32 mouse cellular contexts compared by ENCODE assay signal in the genomic region with DNA sequence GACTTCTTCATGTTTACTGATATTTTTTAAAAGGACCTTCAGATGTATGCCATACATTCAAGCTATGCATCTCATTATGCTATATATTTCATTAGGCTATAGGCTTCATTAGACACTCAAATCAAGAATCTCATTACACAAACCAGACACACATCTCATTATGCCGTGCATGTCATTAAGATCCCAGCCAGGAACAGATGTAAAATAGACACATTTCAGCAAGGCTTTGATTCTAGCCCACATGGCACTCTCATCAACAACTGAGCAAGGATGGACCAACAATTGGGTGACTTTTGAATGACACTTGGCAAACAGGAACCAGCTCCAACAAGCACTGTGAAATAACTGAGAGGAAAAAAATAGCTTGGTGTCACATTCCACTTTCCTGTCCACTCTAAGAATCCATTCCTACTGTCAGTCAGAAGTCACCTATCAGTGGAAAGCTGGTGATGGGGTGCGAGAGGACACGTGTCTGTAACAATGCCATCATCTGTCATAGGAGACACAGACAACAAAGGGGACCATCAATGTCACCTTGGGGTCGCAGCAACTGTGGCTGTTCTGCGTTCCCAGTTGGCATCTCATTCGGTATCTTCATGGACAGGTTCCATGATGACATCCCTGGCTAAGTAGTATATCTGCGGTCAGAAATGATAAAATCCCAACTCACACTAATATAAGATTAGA.
DNase-seq lines count a peak whose midpoint lies in the region; ATAC-seq and TF ChIP-seq lines count a peak whose summit lies in the region.
"Had no signal": no experiment of that assay in that cellular context is flagged by ENCODE, and none has a peak within 500 bp of the region (broad histone marks: within the 10 kb centered on the region; RNA-seq: fewer than 3 reads in every experiment).

No protein-coding gene starts in this region.

- H3K4me2 ChIP-seq in forebrain, postnatal 0 days (ENCODE audit: low read depth) = no peak overlapping the region
- H3K4me2 ChIP-seq in heart, embryonic 15.5 days = no peak overlapping the region
- no peak overlapping the region for H3K4me2 ChIP-seq in intestine, postnatal 0 days (replicated peaks; ENCODE audit: low read depth)
- H3K4me2 ChIP-seq: embryonic facial prominence, embryonic 15.5 days; heart, embryonic 13.5 days; hindbrain, embryonic 12.5 days; intestine, embryonic 15.5 days; limb, embryonic 15.5 days; liver, embryonic 13.5 days; midbrain, embryonic 15.5 days; neural tube, embryonic 15.5 days; stomach, embryonic 15.5 days had no signal

- H3K4me3 ChIP-seq in heart, embryonic 10.5 days = no peak overlapping the region
- H3K4me3 ChIP-seq in forebrain, postnatal 0 days (ENCODE audit: low read depth, low read length) = no peak overlapping the region
- H3K4me3 ChIP-seq in heart, embryonic 15.5 days = no peak overlapping the region
- no peak overlapping the region for H3K4me3 ChIP-seq in intestine, postnatal 0 days (ENCODE audit: low read depth, low read length)
- H3K4me3 ChIP-seq: embryonic facial prominence, embryonic 10.5 days; embryonic facial prominence, embryonic 15.5 days; heart, embryonic 13.5 days; hindbrain, embryonic 12.5 days; intestine, embryonic 15.5 days; layer of hippocampus, adult 2 months; limb, embryonic 15.5 days; liver, embryonic 13.5 days; midbrain, embryonic 15.5 days; neural tube, embryonic 15.5 days; stomach, embryonic 15.5 days had no signal

- no peaks in the 10 kb centered on the region; the same call in 1 of the 2 replicates for H3K4me1 ChIP-seq in heart, embryonic 10.5 days
- no peaks in the 10 kb centered on the region for H3K4me1 ChIP-seq in forebrain, postnatal 0 days (ENCODE audit: insufficient read depth)
- H3K4me1 ChIP-seq in heart, embryonic 15.5 days (replicated peaks) = peaks cover 15% of the 10 kb centered on the region
- no peaks in the 10 kb centered on the region for H3K4me1 ChIP-seq in intestine, postnatal 0 days (replicated peaks; ENCODE audit: control insufficient read depth, insufficient read depth, low read length)
- H3K4me1 ChIP-seq: embryonic facial prominence, embryonic 10.5 days; embryonic facial prominence, embryonic 15.5 days; hindbrain, embryonic 12.5 days; intestine, embryonic 15.5 days; limb, embryonic 15.5 days; liver, embryonic 13.5 days; midbrain, embryonic 15.5 days; neural tube, embryonic 15.5 days; stomach, embryonic 15.5 days had no signal

- no peaks in the 10 kb centered on the region for H3K36me3 ChIP-seq in heart, embryonic 10.5 days
- H3K36me3 ChIP-seq in forebrain, postnatal 0 days (ENCODE audit: insufficient read depth) = no peaks in the 10 kb centered on the region
- no peaks in the 10 kb centered on the region for H3K36me3 ChIP-seq in heart, embryonic 15.5 days
- no peaks in the 10 kb centered on the region for H3K36me3 ChIP-seq in intestine, postnatal 0 days (ENCODE audit: control insufficient read depth, insufficient read depth)
- H3K36me3 ChIP-seq: embryonic facial prominence, embryonic 10.5 days; embryonic facial prominence, embryonic 15.5 days; heart, embryonic 13.5 days; hindbrain, embryonic 12.5 days; intestine, embryonic 15.5 days; limb, embryonic 15.5 days; liver, embryonic 13.5 days; midbrain, embryonic 15.5 days; neural tube, embryonic 15.5 days; stomach, embryonic 15.5 days had no signal

- no peak for TF ChIP-seq CTCF in brain, embryonic 14.5 days (IDR thresholded peaks at IDR 0.05; ENCODE audit: borderline replicate concordance, extremely low read depth, insufficient read depth, insufficient read length)
- TF ChIP-seq CTCF in forebrain, postnatal 0 days (IDR thresholded peaks at IDR 0.05; ENCODE audit: low read depth) = no peak
- TF ChIP-seq CTCF in intestine, postnatal 0 days (IDR thresholded peaks at IDR 0.05; ENCODE audit: low read depth) = no peak

- no peaks in the 10 kb centered on the region for H3K27me3 ChIP-seq in heart, embryonic 10.5 days (ENCODE audit: insufficient read depth, poor library complexity, severe bottlenecking)
- no peaks in the 10 kb centered on the region for H3K27me3 ChIP-seq in forebrain, postnatal 0 days (ENCODE audit: insufficient read depth, low read length)
- H3K27me3 ChIP-seq in heart, embryonic 15.5 days = no peaks in the 10 kb centered on the region
- no peaks in the 10 kb centered on the region for H3K27me3 ChIP-seq in intestine, postnatal 0 days (replicated peaks; ENCODE audit: control insufficient read depth, insufficient read depth, low read length)
- H3K27me3 ChIP-seq: embryonic facial prominence, embryonic 15.5 days; heart, embryonic 13.5 days; hindbrain, embryonic 12.5 days; intestine, embryonic 15.5 days; limb, embryonic 15.5 days; liver, embryonic 13.5 days; midbrain, embryonic 15.5 days; neural tube, embryonic 15.5 days; stomach, embryonic 15.5 days had no signal

- no peak for TF ChIP-seq POLR2A in brain, embryonic 14.5 days (IDR thresholded peaks at IDR 0.05; ENCODE audit: borderline replicate concordance, extremely low read depth, insufficient read depth, insufficient read length, poor library complexity, severe bottlenecking)

- H3K27ac ChIP-seq in heart, embryonic 10.5 days = no peak overlapping the region
- no peak overlapping the region for H3K27ac ChIP-seq in forebrain, postnatal 0 days (ENCODE audit: low read depth, low read length)
- 0 out of 2 replicates have a peak overlapping the region, but pooled peaks have one; percentile 21 for H3K27ac ChIP-seq in heart, embryonic 15.5 days
- H3K27ac ChIP-seq in intestine, postnatal 0 days (ENCODE audit: low read depth, low read length) = no peak overlapping the region
- H3K27ac ChIP-seq: embryonic facial prominence, embryonic 10.5 days; embryonic facial prominence, embryonic 15.5 days; hindbrain, embryonic 12.5 days; hindbrain, postnatal 0 days; intestine, embryonic 15.5 days; layer of hippocampus, adult 2 months; limb, embryonic 15.5 days; liver, embryonic 13.5 days; midbrain, embryonic 15.5 days; neural tube, embryonic 15.5 days; stomach, embryonic 15.5 days had no signal

- no peak overlapping the region for H3K9ac ChIP-seq in forebrain, postnatal 0 days
- H3K9ac ChIP-seq in heart, embryonic 15.5 days = no peak overlapping the region
- no peak overlapping the region for H3K9ac ChIP-seq in intestine, postnatal 0 days (ENCODE audit: low read depth, low read length)
- H3K9ac ChIP-seq: embryonic facial prominence, embryonic 15.5 days; heart, embryonic 13.5 days; hindbrain, embryonic 12.5 days; intestine, embryonic 15.5 days; limb, embryonic 15.5 days; liver, embryonic 13.5 days; midbrain, embryonic 15.5 days; neural tube, embryonic 15.5 days; stomach, embryonic 15.5 days had no signal

- 49% methylated on average over 7 of the region's 7 CpGs for WGBS in heart, embryonic 10.5 days
- WGBS in forebrain, postnatal 0 days = 75% methylated on average over 7 of the region's 7 CpGs
- 58% methylated on average over 7 of the region's 7 CpGs for WGBS in heart, embryonic 15.5 days
- 95% methylated on average over 7 of the region's 7 CpGs for WGBS in intestine, postnatal 0 days

- H3K9me3 ChIP-seq in heart, embryonic 10.5 days = no peaks in the 10 kb centered on the region
- no peaks in the 10 kb centered on the region for H3K9me3 ChIP-seq in forebrain, postnatal 0 days (ENCODE audit: low read length)
- H3K9me3 ChIP-seq in heart, embryonic 15.5 days (replicated peaks) = no peaks in the 10 kb centered on the region
- no peaks in the 10 kb centered on the region for H3K9me3 ChIP-seq in intestine, postnatal 0 days (ENCODE audit: control insufficient read depth)
- H3K9me3 ChIP-seq: embryonic facial prominence, embryonic 10.5 days; embryonic facial prominence, embryonic 15.5 days; heart, embryonic 13.5 days; hindbrain, embryonic 12.5 days; intestine, embryonic 15.5 days; limb, embryonic 15.5 days; liver, embryonic 13.5 days; midbrain, embryonic 15.5 days; neural tube, embryonic 15.5 days; stomach, embryonic 15.5 days had no signal

- DNase-seq in heart, adult 11 months = peak; percentile 95
- no peak for DNase-seq in heart, embryonic 10.5 days (ENCODE audit: low spot score)
- peak; percentile 87 for DNase-seq in brain, embryonic 14.5 days (ENCODE audit: low read depth)
- DNase-seq in forebrain, postnatal 0 days = peak; percentile 17
- no peak for DNase-seq in cerebellum, postnatal 10 days
- DNase-seq: adrenal gland, postnatal 25 days; cerebellum, adult 18-20 months; cerebellum, postnatal 14 days; gastrocnemius, postnatal 25 days; kidney, adult 8-10 months; kidney, postnatal 25 days; liver, embryonic 13.5 days; lung, adult 18-20 months; lung, postnatal 4 days; retina, postnatal 1 day; right cerebral cortex, postnatal 14 days had no signal

- no peak for ATAC-seq in forebrain, postnatal 0 days
- peak; percentile 69; the same call in 1 of the 2 replicates for ATAC-seq in heart, embryonic 15.5 days (replicated peaks; ENCODE audit: insufficient number of reproducible peaks, insufficient read depth, low FRiP score, low read depth)
- ATAC-seq in intestine, postnatal 0 days = no peak
- no peak for ATAC-seq in activated CD4-positive, CD25-positive, alpha-beta regulatory T cell, adult 4 months
- ATAC-seq: CD4-positive, CD25-positive, alpha-beta regulatory T cell, adult 4 months; hindbrain, postnatal 0 days; intestine, embryonic 15.5 days; lung, postnatal 0 days; midbrain, embryonic 15.5 days had no signal

Comparison
In these comparisons a context has a peak if more than half of its experiments do, and no peak if none do; other contexts are left out.
1. DNase-seq: peak in heart, adult 11 months (single experiment), brain, embryonic 14.5 days (single experiment) and forebrain, postnatal 0 days (single experiment); none in heart, embryonic 10.5 days (single experiment) and cerebellum, postnatal 10 days (0 of 2).